Mouse (Mus musculus) hindbrain, embryonic 14.5 days (tissue): Measurements from ENCODE around the gene Notch2. TPM values are rescaled to one million over a fixed set of nuclear protein-coding genes. Genes with fewer than 3 reads are reported as not detected.

Experiments used
- ATAC-seq: fragments of 200-750 bp; cut with Nextera tagmentation; 2 replicates; pipeline ENCODE4 v1.8.0; 2017; ENCODE audit warnings: moderate number of reproducible peaks, mild to moderate bottlenecking, moderate TSS enrichment, moderate library complexity; ENCODE audit not compliant: low FRiP score
- DNase-seq: peaks from one replicate; pipeline ENCODE4 v3.0.0-alpha.2; 2015; ENCODE audit warnings: low spot score
- H3K27ac ChIP-seq: fragments of 300-500 bp; sonication (generic); 2 replicates; pipeline ENCODE4 v1.5.1; 2014; ENCODE audit warnings: mild to moderate bottlenecking, moderate library complexity
- H3K27me3 ChIP-seq: fragments of 300-500 bp; sonication (generic); 2 replicates; pipeline ENCODE4 v1.6.1; 2014; ENCODE audit warnings: mild to moderate bottlenecking, low read length, mixed read lengths; ENCODE audit not compliant: control insufficient read depth, insufficient read depth
- H3K36me3 ChIP-seq: fragments of 300-500 bp; sonication (generic); replicated peaks from 2 replicates; pipeline ENCODE4 v1.6.1; 2014; ENCODE audit not compliant: control insufficient read depth, insufficient read depth
- H3K4me1 ChIP-seq: fragments of 300-500 bp; sonication (generic); replicated peaks from 2 replicates; pipeline ENCODE4 v1.6.1; 2014; ENCODE audit warnings: antibody characterized with exemption, low read length, mixed read lengths; ENCODE audit not compliant: control insufficient read depth, insufficient read depth
- H3K4me2 ChIP-seq: fragments of 300-500 bp; sonication (generic); replicated peaks from 2 replicates; pipeline ENCODE4 v1.6.1; 2014; ENCODE audit warnings: mild to moderate bottlenecking, moderate library complexity
- H3K4me3 ChIP-seq: fragments of 300-500 bp; sonication (generic); replicated peaks from 2 replicates; pipeline ENCODE4 v1.5.1; 2014; ENCODE audit warnings: mild to moderate bottlenecking, low read length
- H3K9ac ChIP-seq: fragments of 300-500 bp; sonication (generic); 2 replicates; pipeline ENCODE4 v1.6.1; 2014
- H3K9me3 ChIP-seq: fragments of 300-500 bp; sonication (generic); 2 replicates; pipeline ENCODE4 v1.6.1; 2016; ENCODE audit warnings: low read length; ENCODE audit not compliant: control insufficient read depth
- WGBS: fragments of 180-500 bp; shearing (Covaris S2); extraction: QIAGEN DNeasy Blood & Tissue Kit; methylation state at CpG from one replicate; pipeline ENCODE4 v1.1.7; 2014; 5-methylcytosine and 5-hydroxymethylcytosine counted together
- polyA plus RNA-seq: library from polyadenylated mRNA; unstranded; fragments of >200 nt; fragmentation: Nextera tagmentation; extraction: Ambion mirVana; gene quantifications from 2 replicates; pipeline ENCODE4 v1.2.1, GENCODE M21; 2014

Notch2 gene
- polyA plus RNA-seq, 1 experiment from 2014 or later = 15.2 TPM

DNA sequence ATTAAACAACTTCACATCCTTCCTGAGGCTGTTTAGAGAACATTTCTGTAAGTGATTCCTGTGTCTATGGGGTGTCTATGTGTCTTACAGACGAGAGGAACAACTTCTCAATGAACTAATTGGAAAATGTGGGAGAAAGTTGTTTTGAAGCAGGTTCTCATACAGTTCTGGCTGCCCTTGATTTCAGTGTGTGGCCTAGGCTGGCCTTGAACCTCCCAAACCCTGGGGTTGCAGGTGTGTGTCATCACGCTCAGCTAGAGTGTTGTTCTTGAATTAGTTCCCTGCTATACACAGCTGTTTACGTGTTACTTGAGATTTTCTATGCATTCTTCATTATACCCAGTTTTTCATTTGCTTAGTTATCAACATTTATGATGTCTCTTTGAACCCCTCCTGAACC lies 56.5 kb downstream of the Notch2 start:
- no peak overlapping the region for H3K27ac ChIP-seq
- H3K36me3 ChIP-seq = no peaks in the 10 kb centered on the region; the same call in 1 of the 2 replicates
- 89% methylated on average over 3 of the region's 3 CpGs for WGBS
- no peak overlapping the region for H3K4me3 ChIP-seq
- DNase-seq = no peak
- no peaks in the 10 kb centered on the region for H3K9me3 ChIP-seq
- H3K4me2 ChIP-seq = no peak overlapping the region
- H3K27me3 ChIP-seq = no peaks in the 10 kb centered on the region
- peaks cover 4% of the 10 kb centered on the region for H3K4me1 ChIP-seq
- no peak overlapping the region for H3K9ac ChIP-seq
- no peak for ATAC-seq

DNA sequence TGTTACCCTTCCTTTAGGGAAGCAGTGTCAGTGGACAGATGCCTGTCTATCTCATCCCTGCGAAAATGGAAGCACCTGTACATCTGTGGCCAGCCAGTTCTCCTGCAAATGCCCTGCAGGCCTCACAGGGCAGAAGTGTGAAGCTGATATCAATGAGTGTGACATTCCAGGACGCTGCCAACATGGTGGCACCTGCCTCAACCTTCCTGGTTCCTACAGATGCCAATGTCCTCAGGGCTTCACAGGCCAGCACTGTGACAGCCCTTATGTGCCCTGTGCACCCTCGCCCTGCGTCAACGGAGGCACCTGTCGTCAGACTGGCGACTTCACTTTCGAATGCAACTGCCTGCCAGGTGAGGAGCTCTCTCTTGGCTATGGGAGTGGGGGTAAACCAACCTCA lies 59.2 kb downstream of the Notch2 start:
- Histone ChIP-seq H3K4me3 (no peak overlapping the region), H3K27me3 (no peaks in the 10 kb centered on the region), H3K4me1 (peaks cover 7% of the 10 kb centered on the region), H3K36me3 (no peaks in the 10 kb centered on the region; the same call in 1 of the 2 replicates), H3K9me3 (no peaks in the 10 kb centered on the region), H3K4me2 (no peak overlapping the region), H3K9ac (no peak overlapping the region), H3K27ac (no peak overlapping the region)
- 97% methylated on average over 8 of the region's 8 CpGs for WGBS
- no peak for DNase-seq
- no peak for ATAC-seq

DNA sequence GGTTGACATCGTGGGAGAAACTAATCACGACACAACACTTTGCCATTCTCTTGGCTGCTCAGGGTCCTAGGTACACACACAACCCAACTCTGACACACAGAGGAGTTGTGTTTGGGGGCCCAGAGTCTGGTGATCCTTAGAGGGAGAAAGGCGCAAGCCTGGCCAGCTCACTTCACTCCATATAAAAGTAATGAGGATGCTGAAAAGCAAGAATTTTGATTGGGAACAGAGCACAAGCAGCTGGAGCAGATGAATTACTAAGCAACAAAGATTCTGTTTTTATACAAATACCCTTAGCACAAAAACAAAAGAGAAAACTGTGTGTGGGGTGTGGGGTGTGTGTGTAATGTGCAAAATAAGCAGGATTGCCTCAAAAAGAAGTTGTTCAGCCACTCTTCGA lies 60.2 kb downstream of the Notch2 start:
- no peak overlapping the region for H3K9ac ChIP-seq
- no peaks in the 10 kb centered on the region for H3K27me3 ChIP-seq
- ATAC-seq (no peak), DNase-seq (no peak)
- no peak overlapping the region for H3K4me2 ChIP-seq
- peaks cover 7% of the 10 kb centered on the region for H3K4me1 ChIP-seq
- H3K9me3 ChIP-seq = no peaks in the 10 kb centered on the region
- WGBS = 91% methylated on average over 4 of the region's 4 CpGs
- H3K36me3 ChIP-seq = no peaks in the 10 kb centered on the region; the same call in 1 of the 2 replicates
- no peak overlapping the region for H3K27ac ChIP-seq
- H3K4me3 ChIP-seq = no peak overlapping the region

DNA sequence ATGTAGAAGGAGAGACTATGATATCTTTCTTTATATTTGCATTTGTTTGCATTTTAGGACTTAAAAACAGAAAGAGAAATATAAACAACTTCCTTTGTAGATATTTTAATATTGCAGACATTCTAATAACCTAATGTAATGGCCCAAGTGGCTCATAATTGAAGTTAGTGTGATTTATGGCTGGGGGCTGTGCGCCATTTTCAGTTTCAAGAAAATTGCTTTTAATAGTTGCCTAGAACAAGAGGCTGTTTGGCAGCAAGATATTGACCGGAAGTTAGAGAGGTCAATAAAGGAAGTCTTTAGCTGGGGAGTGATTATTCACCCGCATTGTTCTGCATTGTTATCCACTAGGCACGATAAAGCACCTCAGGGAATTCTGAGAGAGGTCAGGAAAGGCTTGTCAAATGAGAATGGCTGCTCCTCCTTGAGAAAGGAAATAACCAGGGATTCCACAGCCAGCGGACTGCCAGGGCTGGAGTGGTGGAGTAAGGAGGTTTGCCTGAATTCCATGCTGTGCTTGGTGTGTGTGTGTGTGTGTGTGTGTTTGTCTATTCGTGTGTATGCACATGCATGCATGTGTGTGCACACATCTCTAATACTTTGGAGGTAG lies 61.4 kb downstream of the Notch2 start:
- Histone ChIP-seq H3K9me3 (no peaks in the 10 kb centered on the region), H3K27ac (peak overlapping the region; percentile 49; the same call in 1 of the 2 replicates), H3K9ac (no peak overlapping the region), H3K4me1 (peaks cover 7% of the 10 kb centered on the region), H3K36me3 (no peaks in the 10 kb centered on the region; the same call in 1 of the 2 replicates), H3K27me3 (no peaks in the 10 kb centered on the region), H3K4me2 (no peak overlapping the region), H3K4me3 (no peak overlapping the region)
- ATAC-seq (no peak), DNase-seq (no peak)
- WGBS = 38% methylated on average over 6 of the region's 6 CpGs

DNA sequence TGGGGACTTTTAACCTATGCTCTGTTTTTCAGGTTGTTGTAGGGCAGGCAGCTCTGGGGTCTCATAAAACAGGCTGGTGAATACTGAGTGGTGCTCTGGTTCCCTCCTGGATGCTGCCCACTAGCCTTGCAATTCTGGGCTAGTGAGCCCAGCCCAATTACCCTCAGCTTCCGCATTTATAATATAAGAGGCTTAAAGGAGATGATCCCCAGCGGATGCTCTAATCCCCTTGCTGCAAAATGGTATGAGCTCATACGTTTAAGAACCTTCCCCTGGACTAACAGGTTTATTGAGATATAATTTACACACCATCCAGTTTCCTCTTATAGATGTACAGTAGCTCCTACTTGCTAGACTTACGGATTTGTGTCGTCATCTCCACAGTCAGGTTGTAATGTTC lies 64.5 kb downstream of the Notch2 start:
- ATAC-seq (no peak), DNase-seq (no peak)
- Histone ChIP-seq H3K4me3 (no peak overlapping the region), H3K4me2 (no peak overlapping the region), H3K4me1 (peaks cover 7% of the 10 kb centered on the region), H3K27ac (no peak overlapping the region), H3K36me3 (no peaks in the 10 kb centered on the region; the same call in 1 of the 2 replicates), H3K9me3 (no peaks in the 10 kb centered on the region), H3K9ac (no peak overlapping the region), H3K27me3 (no peaks in the 10 kb centered on the region)
- 87% methylated on average over 5 of the region's 5 CpGs for WGBS

DNA sequence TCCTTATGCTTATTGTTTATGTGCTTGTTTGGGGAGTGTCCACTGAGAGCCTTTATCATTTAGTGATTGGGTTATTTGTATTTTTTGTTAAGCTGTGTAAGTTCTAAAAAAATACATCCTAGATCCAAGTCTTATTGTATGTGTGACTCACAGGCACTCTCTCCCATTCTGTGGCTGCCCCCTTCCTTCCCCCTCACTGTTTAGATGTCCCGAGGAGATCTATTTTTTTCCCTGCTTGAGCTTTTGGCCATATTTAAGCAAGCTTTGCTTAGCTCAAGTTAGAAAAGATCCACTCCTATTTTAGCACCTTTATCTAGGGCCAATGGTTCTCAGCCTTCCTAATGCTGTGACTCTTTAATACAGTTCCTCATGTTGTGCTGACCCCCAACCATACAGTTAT lies 65.5 kb downstream of the Notch2 start:
- H3K36me3 ChIP-seq = no peaks in the 10 kb centered on the region; the same call in 1 of the 2 replicates
- no peak for ATAC-seq
- H3K4me3 ChIP-seq = no peak overlapping the region
- no peaks in the 10 kb centered on the region for H3K27me3 ChIP-seq
- H3K4me1 ChIP-seq = peaks cover 7% of the 10 kb centered on the region
- 63% methylated on average over 1 of the region's 1 CpGs for WGBS
- no peaks in the 10 kb centered on the region for H3K9me3 ChIP-seq
- no peak overlapping the region for H3K9ac ChIP-seq
- H3K4me2 ChIP-seq = no peak overlapping the region
- no peak overlapping the region for H3K27ac ChIP-seq
- DNase-seq = no peak

DNA sequence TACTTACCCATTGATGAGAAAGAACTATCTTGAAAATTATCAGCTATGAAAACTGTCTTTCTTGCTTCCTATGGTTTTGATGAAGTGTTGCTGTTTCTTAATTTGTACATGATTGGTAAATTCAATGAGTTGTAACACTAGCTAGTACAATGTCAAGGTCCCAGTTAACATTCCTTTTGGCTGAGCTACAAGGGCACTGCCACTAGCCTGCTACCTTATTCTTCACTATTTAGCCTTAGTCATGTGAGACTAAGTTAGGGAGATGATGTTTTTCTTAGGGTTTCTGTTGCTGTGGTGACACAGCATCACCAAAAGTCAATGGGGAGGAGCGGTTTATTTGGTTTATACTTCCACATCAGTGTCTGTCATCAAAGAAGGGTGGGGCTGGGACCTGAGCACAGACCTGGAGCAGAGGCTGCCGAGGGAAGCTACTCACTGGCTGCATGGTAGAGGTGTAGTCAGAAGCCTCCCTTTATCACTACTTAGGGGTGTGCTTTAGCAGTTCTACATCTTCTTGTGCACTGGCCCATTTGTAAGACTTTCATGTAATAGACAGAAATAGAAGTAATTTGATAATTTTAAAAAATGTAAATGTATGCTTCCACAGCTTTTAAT lies 66.4 kb downstream of the Notch2 start:
- Histone ChIP-seq H3K4me1 (peaks cover 6% of the 10 kb centered on the region), H3K9ac (no peak overlapping the region), H3K4me3 (no peak overlapping the region), H3K27me3 (no peaks in the 10 kb centered on the region), H3K27ac (no peak overlapping the region), H3K9me3 (no peaks in the 10 kb centered on the region), H3K36me3 (no peaks in the 10 kb centered on the region; the same call in 1 of the 2 replicates), H3K4me2 (no peak overlapping the region)
- no peak for DNase-seq
- ATAC-seq = no peak
- 86% methylated on average over 2 of the region's 2 CpGs for WGBS

DNA sequence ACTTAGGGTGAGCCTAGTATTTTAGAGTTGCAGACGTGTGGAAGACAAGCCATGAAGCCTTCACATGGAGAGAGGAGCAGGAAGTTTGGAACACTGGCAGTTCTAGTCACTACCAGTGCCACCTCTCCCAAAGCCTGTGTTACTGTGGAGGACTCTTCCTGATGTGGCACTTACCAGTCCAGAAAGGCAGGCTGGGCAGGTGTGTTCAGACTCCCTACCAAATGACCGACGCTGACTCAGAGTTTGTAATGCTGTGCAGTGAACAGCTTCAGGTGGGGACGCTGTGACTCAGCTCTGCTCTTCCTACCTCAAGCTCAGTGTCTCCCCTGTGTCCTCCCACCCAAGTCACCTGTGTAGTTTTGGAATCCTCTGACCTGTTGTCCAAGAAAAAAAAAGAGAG lies 67.3 kb downstream of the Notch2 start:
- ATAC-seq (no peak), DNase-seq (no peak)
- Histone ChIP-seq H3K4me3 (no peak overlapping the region), H3K4me1 (0 out of 2 replicates have a peak, but pooled peaks cover under 1% of the 10 kb centered on the region), H3K27ac (no peak overlapping the region), H3K4me2 (no peak overlapping the region), H3K9me3 (no peaks in the 10 kb centered on the region), H3K27me3 (no peaks in the 10 kb centered on the region), H3K9ac (no peak overlapping the region), H3K36me3 (no peaks in the 10 kb centered on the region; the same call in 1 of the 2 replicates)
- 95% methylated on average over 4 of the region's 4 CpGs for WGBS

DNA sequence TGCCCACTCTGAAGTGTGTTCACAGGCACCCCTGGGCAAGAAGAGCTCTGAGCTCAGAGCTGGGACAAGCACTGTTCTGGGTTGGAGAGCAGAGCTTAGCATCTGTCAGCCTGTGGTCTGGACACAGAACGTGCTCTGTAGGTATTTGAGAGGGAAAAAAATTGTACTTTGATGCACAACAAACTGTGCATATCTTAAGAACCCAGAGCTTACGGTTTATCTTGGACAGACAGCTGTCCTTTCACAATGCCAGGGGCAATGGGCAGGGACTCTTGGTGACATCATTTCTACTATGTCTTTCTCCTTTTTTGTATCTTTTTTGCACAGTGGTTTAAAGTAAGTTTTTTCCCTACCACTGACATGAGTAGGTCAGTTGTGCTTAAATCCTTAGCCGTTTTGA lies 68.9 kb downstream of the Notch2 start:
- no peaks in the 10 kb centered on the region for H3K27me3 ChIP-seq
- H3K36me3 ChIP-seq = no peaks in the 10 kb centered on the region; the same call in 1 of the 2 replicates
- H3K9me3 ChIP-seq = no peaks in the 10 kb centered on the region
- DNase-seq (no peak), ATAC-seq (no peak)
- H3K27ac ChIP-seq = no peak overlapping the region
- WGBS = 87% methylated on average over 3 of the region's 3 CpGs
- no peak overlapping the region for H3K9ac ChIP-seq
- H3K4me2 ChIP-seq = no peak overlapping the region
- H3K4me3 ChIP-seq = no peak overlapping the region
- 0 out of 2 replicates have a peak, but pooled peaks cover 9% of the 10 kb centered on the region for H3K4me1 ChIP-seq
